Mouse (Mus musculus): Measurements from ENCODE around the gene Slc9a1. TPM values are rescaled to one million over a fixed set of nuclear protein-coding genes. Genes with fewer than 3 reads are reported as not detected.

Gene Slc9a1
- 54.1 TPM for total RNA-seq (2023)

DNA sequence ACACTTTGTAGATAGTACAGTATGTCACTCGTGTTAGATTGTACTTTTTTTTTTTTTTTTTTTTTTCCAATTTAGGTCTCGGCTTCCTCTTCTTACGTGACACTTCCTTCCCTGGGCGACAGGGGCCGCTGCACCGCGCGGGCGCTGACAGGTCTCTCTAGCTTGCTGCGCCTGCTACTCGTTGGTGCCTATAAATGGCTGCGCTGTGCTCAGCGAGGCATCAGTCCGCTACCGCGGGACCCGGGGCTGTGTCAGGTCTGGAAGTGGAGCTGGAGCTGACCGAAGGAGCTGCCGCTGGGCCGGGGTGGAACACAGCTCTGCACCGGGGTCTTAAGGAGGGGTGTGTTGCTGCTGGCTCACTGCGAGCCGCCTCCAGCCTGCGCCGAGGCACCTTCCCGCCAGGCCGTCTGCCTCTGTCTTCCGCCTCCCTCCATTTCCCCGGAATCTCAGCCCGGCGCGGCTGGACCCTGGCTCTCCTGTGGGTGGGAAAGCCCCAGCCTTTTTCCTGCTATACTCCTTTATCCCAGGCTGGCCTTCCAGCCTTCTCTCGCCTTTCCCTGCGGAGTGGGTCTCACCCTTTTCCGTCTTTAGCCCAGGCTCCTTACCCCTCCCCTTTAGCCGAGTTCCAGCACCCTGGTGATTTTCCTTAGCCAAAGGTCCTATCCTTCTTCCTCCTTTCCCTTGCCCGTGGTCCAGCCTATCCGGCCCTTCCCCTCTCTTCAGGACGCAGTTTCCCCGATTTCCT is at the start of gene Slc9a1:
Gene Slc9a1, plus strand, starts transcription at position 154 of the 745 bp plus-strand sequence.

DNA sequence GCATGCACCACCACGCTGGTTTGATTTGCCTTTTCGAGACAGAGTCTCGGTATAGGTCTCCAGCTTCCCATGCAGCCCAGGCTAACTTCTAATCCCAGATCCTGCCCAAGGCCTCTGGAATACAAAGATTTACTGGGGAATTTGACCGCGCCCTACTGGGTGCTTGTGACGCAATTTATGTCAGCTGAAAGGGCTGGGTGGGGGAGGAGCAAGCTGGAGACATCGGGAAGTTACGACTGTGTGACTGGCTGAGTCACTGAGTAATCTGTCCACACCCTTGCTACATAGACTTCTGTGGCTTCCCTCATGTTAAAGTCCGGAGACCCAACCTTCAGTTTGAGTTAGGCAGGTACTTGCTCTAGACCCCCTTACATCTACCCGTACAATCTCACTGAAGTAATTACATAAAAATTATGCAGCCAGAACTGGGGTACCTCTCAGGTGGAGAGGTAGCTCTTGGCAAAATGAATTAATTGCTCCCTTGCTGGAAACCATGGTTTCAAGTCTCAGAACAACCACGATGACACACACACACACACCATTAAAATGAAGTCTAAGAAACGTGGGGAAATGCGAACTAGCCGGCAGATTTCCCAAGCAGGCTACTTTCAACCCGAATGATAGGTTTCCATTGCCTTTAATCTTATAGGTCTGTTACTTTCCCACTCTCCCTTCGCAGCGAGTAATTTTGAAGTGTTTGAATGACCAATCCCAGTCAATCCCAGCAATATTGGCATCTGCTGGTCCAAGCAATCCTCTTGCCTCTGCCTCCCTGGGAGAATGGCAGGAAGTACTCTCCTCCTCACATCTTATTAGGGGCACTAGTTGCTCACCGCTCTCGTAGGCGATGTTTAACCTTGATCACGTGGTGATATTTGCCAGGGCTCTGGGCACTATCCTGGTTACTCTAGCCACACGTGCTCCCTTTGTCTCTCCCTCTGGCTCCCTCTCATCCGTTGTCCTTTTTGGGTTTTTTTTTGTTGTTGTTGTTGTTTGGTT is 15.8 kb upstream of the Slc9a1 start, which contains the start of gene Wdtc1:
Gene Wdtc1, minus strand, starts transcription at position 115 of the 999 bp plus-strand sequence.

Other genes starting within 250 kb of the Slc9a1 start
- gene Wasf2, start 239.2 kb upstream of the Slc9a1 start, total RNA-seq (2023), result 290 TPM
- gene Cd164l2, start 157.6 kb upstream of the Slc9a1 start, total RNA-seq (2023), result 2.5 TPM
- gene Gpr3, start 157.2 kb upstream of the Slc9a1 start, total RNA-seq (2023), result not detected
- gene Map3k6, start 128.9 kb upstream of the Slc9a1 start, total RNA-seq (2023), result 0.38 TPM
- 39.6 TPM for gene Sytl1, start 106.6 kb upstream of the Slc9a1 start, total RNA-seq (2023)
- 69.8 TPM for gene Tmem222, start 91.9 kb upstream of the Slc9a1 start, total RNA-seq (2023)
- gene Wdtc1, start 16.2 kb upstream of the Slc9a1 start, total RNA-seq (2023), result 38.2 TPM
- gene Tent5b, start 110.4 kb downstream of the Slc9a1 start, total RNA-seq (2023), result not detected
- gene Trnp1, start 128.8 kb downstream of the Slc9a1 start, total RNA-seq (2023), result 2.0 TPM
- gene Kdf1, start 149.3 kb downstream of the Slc9a1 start, total RNA-seq (2023), result not detected
- gene Nudc, start 176.3 kb downstream of the Slc9a1 start, total RNA-seq (2023), result 80.9 TPM
- gene Nr0b2, start 183.7 kb downstream of the Slc9a1 start, total RNA-seq (2023), result not detected
- gene Gpatch3, start 205.0 kb downstream of the Slc9a1 start, total RNA-seq (2023), result 28.4 TPM
- gene Gpn2, start 214.7 kb downstream of the Slc9a1 start, total RNA-seq (2023), result 18.7 TPM
- gene Sfn, start 232.5 kb downstream of the Slc9a1 start, total RNA-seq (2023), result 52.3 TPM